Mouse (Mus musculus): ENCODE data around the gene Unc80. TPM values are rescaled to one million over a fixed set of nuclear protein-coding genes. Genes with fewer than 3 reads are reported as not detected.

Unc80 gene
- polyA plus RNA-seq, 1 experiment, result 6.1 TPM

DNA sequence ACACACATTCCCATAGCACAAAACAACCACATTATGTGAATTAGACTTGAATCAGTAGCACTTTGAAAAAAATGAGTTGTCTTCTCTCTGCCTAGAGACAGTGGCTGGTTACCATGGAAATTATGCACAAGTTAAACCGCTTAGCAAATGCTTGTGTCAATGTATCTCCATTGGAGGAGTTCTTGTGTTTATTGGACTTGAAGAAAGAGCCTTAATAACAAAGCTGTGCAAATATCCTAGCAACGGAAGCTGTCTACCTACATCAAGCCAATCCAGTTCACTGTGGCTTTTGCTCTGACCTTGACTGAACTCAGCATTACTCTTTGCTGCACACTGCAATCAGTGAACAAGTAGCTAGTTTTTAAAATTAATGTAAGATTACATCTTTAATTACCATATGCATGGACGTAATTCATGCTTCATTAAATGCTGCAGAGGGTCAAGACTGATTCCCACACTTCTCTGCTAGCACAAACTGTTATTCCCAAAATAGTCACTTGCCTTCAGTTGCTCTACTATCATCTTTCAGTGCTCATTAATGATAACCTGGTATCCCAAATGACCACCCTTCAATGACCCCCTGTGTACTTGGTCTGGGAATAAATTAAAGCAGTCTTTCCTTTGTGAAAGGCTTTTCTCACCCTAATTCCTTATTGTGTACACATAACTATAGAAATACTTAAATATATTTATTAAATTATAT is 27.3 kb downstream of the Unc80 start:
- H3K27me3 ChIP-seq (ENCODE audit: control insufficient read depth, insufficient read depth, low read length), result no peaks in the 10 kb centered on the region
- H3K4me3 ChIP-seq (ENCODE audit: control insufficient read depth, low read depth, low read length), result no peak overlapping the region
- no peaks in the 10 kb centered on the region for H3K4me1 ChIP-seq (ENCODE audit: control insufficient read depth, insufficient read depth, low read length)
- H3K27ac ChIP-seq (ENCODE audit: control insufficient read depth, insufficient read depth, low read depth, low read length), result no peak overlapping the region
- no peaks in the 10 kb centered on the region for H3K36me3 ChIP-seq (ENCODE audit: control insufficient read depth, insufficient read depth, low read length)
- TF ChIP-seq CTCF (IDR thresholded peaks at IDR 0.05; ENCODE audit: control insufficient read depth, insufficient read depth, insufficient replicate concordance, low read depth, low read length) (no peak), POLR2A (IDR thresholded peaks at IDR 0.05; ENCODE audit: control insufficient read depth, low read depth, low read length) (no peak)

DNA sequence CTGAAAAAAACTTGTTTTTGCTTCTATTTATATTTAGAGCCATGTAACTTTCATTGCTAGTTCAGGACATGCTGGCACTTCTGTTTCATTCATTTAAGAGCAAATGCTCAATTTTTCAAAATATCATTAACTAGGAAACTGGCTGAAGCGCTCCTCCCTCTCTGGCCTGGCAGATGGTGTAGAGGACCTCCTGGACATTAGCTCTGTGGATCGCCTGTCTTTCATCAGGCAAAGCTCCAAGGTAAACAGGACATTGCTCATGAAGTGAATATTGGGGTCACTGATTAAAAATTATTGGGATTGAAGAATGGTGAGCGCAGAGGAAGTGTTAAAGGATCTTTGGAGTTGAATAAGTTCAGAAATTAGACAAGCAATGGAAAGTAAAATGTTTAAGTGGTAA is 82.6 kb downstream of the Unc80 start:
- Histone ChIP-seq H3K27ac (ENCODE audit: control insufficient read depth, insufficient read depth, low read depth, low read length) (no peak overlapping the region), H3K27me3 (ENCODE audit: control insufficient read depth, insufficient read depth, low read length) (no peaks in the 10 kb centered on the region), H3K4me3 (ENCODE audit: control insufficient read depth, low read depth, low read length) (no peak overlapping the region), H3K4me1 (ENCODE audit: control insufficient read depth, insufficient read depth, low read length) (no peaks in the 10 kb centered on the region), H3K36me3 (ENCODE audit: control insufficient read depth, insufficient read depth, low read length) (no peaks in the 10 kb centered on the region)
- no peak for TF ChIP-seq POLR2A (IDR thresholded peaks at IDR 0.05; ENCODE audit: control insufficient read depth, low read depth, low read length)
- TF ChIP-seq CTCF (IDR thresholded peaks at IDR 0.05; ENCODE audit: control insufficient read depth, insufficient read depth, insufficient replicate concordance, low read depth, low read length), result no peak

DNA sequence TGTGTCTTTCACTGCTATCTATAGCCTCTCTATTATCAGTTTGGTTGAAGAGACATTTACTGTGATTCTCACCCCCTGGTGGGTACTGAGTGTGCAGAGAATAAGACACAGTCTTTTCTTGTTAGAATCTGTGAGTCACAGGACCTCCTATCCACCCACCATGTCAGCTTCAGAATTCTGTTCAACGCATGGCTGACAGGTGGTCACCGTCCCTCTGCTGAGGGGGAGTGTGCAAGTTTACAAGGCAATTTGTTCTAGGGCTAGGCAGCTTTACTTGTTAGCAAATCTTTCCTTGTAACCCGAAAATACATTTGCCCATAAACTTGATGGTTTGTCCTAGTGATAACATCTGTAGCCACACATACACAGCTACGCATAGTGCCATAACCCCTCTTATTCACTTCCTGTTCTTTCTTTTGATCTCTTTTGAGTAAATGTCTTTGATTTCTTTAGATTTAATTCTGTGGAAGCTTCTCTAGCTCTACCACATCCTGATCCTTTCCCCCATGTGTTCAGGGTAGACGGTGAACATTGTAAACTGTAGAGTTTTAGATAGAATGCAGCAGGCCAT is 84.3 kb downstream of the Unc80 start:
- TF ChIP-seq POLR2A (IDR thresholded peaks at IDR 0.05; ENCODE audit: control insufficient read depth, low read depth, low read length), result no peak
- Histone ChIP-seq H3K4me1 (ENCODE audit: control insufficient read depth, insufficient read depth, low read length) (no peaks in the 10 kb centered on the region), H3K36me3 (ENCODE audit: control insufficient read depth, insufficient read depth, low read length) (no peaks in the 10 kb centered on the region), H3K27ac (ENCODE audit: control insufficient read depth, insufficient read depth, low read depth, low read length) (no peak overlapping the region), H3K27me3 (ENCODE audit: control insufficient read depth, insufficient read depth, low read length) (no peaks in the 10 kb centered on the region), H3K4me3 (ENCODE audit: control insufficient read depth, low read depth, low read length) (no peak overlapping the region)

DNA sequence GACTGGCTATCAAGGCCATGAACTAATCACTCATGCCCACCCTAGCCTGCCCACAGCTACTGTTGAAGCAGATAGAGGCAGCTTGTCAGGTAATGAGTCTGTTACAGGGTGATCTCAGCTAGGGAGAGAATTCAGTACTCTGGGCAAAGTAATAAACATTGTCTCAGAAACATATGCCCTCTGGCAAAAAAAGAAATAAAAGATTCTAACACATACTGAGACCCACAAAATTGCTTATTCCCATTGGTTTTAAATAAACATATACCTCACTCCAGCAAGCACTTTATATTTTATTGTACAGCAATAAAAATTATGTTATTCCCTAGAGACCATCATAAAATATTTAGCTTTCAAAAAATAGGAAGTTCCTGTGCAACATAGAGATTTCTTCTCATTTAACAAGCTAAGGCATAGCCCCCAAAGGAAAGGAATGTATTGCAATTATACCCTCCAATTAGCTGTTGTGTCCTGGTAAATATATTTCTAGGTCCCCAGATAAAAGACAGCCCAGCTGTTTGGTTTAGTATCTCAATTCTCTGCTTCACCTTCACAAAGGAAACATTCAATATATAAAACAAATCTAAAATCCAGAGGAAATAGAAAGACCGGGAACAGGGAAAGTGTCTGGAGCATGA is 93.6 kb downstream of the Unc80 start:
- TF ChIP-seq POLR2A (IDR thresholded peaks at IDR 0.05; ENCODE audit: control insufficient read depth, low read depth, low read length) (no peak), CTCF (IDR thresholded peaks at IDR 0.05; ENCODE audit: control insufficient read depth, insufficient read depth, insufficient replicate concordance, low read depth, low read length) (no peak)
- Histone ChIP-seq H3K4me1 (ENCODE audit: control insufficient read depth, insufficient read depth, low read length) (no peaks in the 10 kb centered on the region), H3K36me3 (ENCODE audit: control insufficient read depth, insufficient read depth, low read length) (no peaks in the 10 kb centered on the region), H3K4me3 (ENCODE audit: control insufficient read depth, low read depth, low read length) (no peak overlapping the region), H3K27ac (ENCODE audit: control insufficient read depth, insufficient read depth, low read depth, low read length) (no peak overlapping the region), H3K27me3 (ENCODE audit: control insufficient read depth, insufficient read depth, low read length) (no peaks in the 10 kb centered on the region)

DNA sequence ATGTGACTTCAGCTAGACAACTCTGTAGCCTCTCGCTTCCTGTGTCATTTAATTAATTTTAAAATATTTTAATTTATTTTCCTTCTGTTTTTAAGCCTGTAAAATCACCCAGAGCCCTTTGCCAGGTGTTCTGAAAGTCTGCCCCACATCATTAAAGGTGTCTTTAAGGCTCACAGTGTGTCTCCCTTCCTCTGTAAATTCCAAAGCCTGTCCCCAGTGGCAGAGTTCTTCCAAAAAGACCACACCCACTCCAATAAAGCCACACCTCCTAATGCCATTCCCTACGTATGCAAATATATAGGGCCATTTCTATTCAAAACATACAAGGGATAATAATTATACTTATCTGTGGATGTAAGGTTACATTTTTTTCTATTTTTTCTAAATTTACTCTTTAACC is 94.2 kb downstream of the Unc80 start:
- Histone ChIP-seq H3K4me1 (ENCODE audit: control insufficient read depth, insufficient read depth, low read length) (no peaks in the 10 kb centered on the region), H3K27me3 (ENCODE audit: control insufficient read depth, insufficient read depth, low read length) (no peaks in the 10 kb centered on the region), H3K27ac (ENCODE audit: control insufficient read depth, insufficient read depth, low read depth, low read length) (no peak overlapping the region), H3K4me3 (ENCODE audit: control insufficient read depth, low read depth, low read length) (no peak overlapping the region), H3K36me3 (ENCODE audit: control insufficient read depth, insufficient read depth, low read length) (no peaks in the 10 kb centered on the region)
- TF ChIP-seq CTCF (IDR thresholded peaks at IDR 0.05; ENCODE audit: control insufficient read depth, insufficient read depth, insufficient replicate concordance, low read depth, low read length), result no peak
- TF ChIP-seq POLR2A (IDR thresholded peaks at IDR 0.05; ENCODE audit: control insufficient read depth, low read depth, low read length), result no peak

DNA sequence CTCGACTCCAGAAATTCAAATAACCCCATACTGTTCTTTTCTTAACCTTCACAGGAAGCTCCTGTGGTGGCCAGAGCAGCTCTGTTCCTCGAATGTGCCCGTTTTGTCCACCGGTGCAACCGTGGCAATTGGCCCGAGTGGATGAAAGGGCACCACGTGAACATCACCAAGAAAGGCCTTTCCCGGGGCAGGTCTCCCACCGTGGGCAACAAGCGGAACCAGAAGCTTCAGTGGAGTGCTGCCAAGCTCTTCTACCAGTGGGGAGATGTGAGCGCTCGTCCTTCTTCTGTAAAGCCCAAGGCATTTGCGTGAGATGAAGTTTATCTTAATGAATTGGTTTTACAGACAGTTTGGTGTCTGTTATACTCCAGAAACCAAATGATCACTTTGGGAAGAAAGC is 101.6 kb downstream of the Unc80 start:
- Histone ChIP-seq H3K27ac (ENCODE audit: control insufficient read depth, insufficient read depth, low read depth, low read length) (no peak overlapping the region), H3K4me1 (ENCODE audit: control insufficient read depth, insufficient read depth, low read length) (no peaks in the 10 kb centered on the region), H3K27me3 (ENCODE audit: control insufficient read depth, insufficient read depth, low read length) (no peaks in the 10 kb centered on the region), H3K36me3 (ENCODE audit: control insufficient read depth, insufficient read depth, low read length) (no peaks in the 10 kb centered on the region), H3K4me3 (ENCODE audit: control insufficient read depth, low read depth, low read length) (no peak overlapping the region)
- TF ChIP-seq CTCF (IDR thresholded peaks at IDR 0.05; ENCODE audit: control insufficient read depth, insufficient read depth, insufficient replicate concordance, low read depth, low read length) (no peak), POLR2A (IDR thresholded peaks at IDR 0.05; ENCODE audit: control insufficient read depth, low read depth, low read length) (no peak)

DNA sequence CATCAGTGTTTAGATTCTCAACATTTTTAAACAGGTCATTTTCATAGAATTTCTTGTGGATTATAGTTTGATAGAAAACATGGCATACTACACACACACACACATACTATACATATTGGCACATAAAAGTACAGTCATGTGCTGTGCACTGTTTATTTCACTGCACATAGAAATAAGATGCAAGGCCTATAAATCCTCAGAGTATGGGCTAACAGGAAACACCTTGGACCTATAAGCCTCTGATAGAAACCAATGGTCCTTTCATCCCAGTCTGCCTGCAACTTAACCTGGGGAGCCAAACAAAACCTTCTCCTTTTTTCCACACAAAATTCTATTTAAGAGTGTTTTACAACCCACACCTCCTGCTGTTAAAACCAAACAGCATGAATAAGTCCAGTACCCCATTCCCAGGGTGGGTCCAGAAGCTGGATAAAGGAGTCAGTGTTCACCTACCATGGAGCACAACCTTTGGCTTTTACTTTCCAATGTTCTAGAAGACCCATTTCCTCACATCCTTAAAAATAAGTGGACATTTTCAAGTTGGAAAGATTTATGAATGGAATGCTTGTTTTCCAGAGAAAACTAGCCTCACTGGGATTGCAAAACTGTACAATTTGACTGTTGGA is 129.1 kb downstream of the Unc80 start:
- no peaks in the 10 kb centered on the region for H3K36me3 ChIP-seq (ENCODE audit: control insufficient read depth, insufficient read depth, low read length)

More for the DNA sequence above, 129.1 kb downstream of the Unc80 start:
- H3K27ac ChIP-seq (ENCODE audit: control insufficient read depth, insufficient read depth, low read depth, low read length), result no peak overlapping the region
- no peaks in the 10 kb centered on the region for H3K27me3 ChIP-seq (ENCODE audit: control insufficient read depth, insufficient read depth, low read length)
- no peaks in the 10 kb centered on the region for H3K4me1 ChIP-seq (ENCODE audit: control insufficient read depth, insufficient read depth, low read length)
- no peak overlapping the region for H3K4me3 ChIP-seq (ENCODE audit: control insufficient read depth, low read depth, low read length)
- TF ChIP-seq POLR2A (IDR thresholded peaks at IDR 0.05; ENCODE audit: control insufficient read depth, low read depth, low read length) (no peak), CTCF (IDR thresholded peaks at IDR 0.05; ENCODE audit: control insufficient read depth, insufficient read depth, insufficient replicate concordance, low read depth, low read length) (no peak)

Measured in testis, adult 2 months (tissue).